In the genomic region with DNA sequence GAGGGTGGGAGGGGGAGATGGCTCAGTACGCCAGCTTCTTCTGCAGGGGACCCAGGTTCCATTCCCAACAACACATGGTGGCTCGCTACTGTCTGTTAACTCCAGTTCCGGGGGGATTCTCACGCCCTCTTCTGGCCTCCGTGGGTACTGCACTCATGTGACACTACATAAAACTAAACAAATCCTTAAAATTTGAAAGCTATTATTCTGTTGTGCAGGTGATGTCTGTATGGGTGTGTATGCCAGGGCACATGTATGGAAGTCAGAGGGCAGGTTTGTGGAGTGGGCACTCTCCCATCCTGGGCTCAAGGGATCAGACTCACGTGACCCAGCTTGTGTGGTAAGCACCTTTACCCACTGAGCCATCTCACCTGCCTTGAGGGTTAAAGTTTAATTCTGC, we compare ENCODE assay signal across 10 mouse cellular contexts. TPM values are rescaled to one million over a fixed set of nuclear protein-coding genes. Genes with fewer than 3 reads are reported as not detected.
DNase-seq lines count a peak whose midpoint lies in the region; ATAC-seq and TF ChIP-seq lines count a peak whose summit lies in the region.
"Had no signal": no experiment of that assay in that cellular context is flagged by ENCODE, and none has a peak within 500 bp of the region (broad histone marks: within the 10 kb centered on the region; RNA-seq: fewer than 3 reads in every experiment).

No protein-coding gene starts in this region.

- H3K4me1 ChIP-seq in intestine, postnatal 0 days (replicated peaks; ENCODE audit: control insufficient read depth, insufficient read depth, low read length) = no peaks in the 10 kb centered on the region
- no peaks in the 10 kb centered on the region for H3K4me1 ChIP-seq in intestine, embryonic 15.5 days (replicated peaks)
- peaks cover 12% of the 10 kb centered on the region for H3K4me1 ChIP-seq in E14TG2a.4 (replicated peaks; ENCODE audit: low read depth, low read length)
- H3K4me1 ChIP-seq in bone marrow macrophage, adult 2 months (ENCODE audit: control insufficient read depth, insufficient read depth, low read length) = no peaks in the 10 kb centered on the region
- H3K4me1 ChIP-seq: embryonic facial prominence, embryonic 12.5 days had no signal

- WGBS in intestine, postnatal 0 days = 35% methylated on average over 6 of the region's 6 CpGs
- WGBS in intestine, embryonic 15.5 days = 45% methylated on average over 6 of the region's 6 CpGs

- TF ChIP-seq CTCF in intestine, postnatal 0 days (IDR thresholded peaks at IDR 0.05; ENCODE audit: low read depth) = peak; percentile 58
- peak; percentile 79 for TF ChIP-seq CTCF in E14TG2a.4 (conservative IDR thresholded peaks at IDR 0.05; ENCODE audit: low read length)
- TF ChIP-seq CTCF in bone marrow macrophage, adult 2 months (IDR thresholded peaks at IDR 0.05; ENCODE audit: low read depth, low read length) = peak; percentile 46; the same call in 1 of the 2 replicates

- no peaks in the 10 kb centered on the region for H3K9me3 ChIP-seq in intestine, postnatal 0 days (ENCODE audit: control insufficient read depth)
- H3K9me3 ChIP-seq in intestine, embryonic 15.5 days = no peaks in the 10 kb centered on the region
- H3K9me3 ChIP-seq in E14TG2a.4 (ENCODE audit: low read length) = peaks cover 4% of the 10 kb centered on the region; the same call in 1 of the 2 replicates
- H3K9me3 ChIP-seq: embryonic facial prominence, embryonic 12.5 days; heart, embryonic 12.5 days had no signal

- no peaks in the 10 kb centered on the region for H3K36me3 ChIP-seq in intestine, postnatal 0 days (ENCODE audit: control insufficient read depth, insufficient read depth)
- H3K36me3 ChIP-seq in intestine, embryonic 15.5 days = no peaks in the 10 kb centered on the region
- H3K36me3 ChIP-seq in E14TG2a.4 (ENCODE audit: insufficient read depth, low read length) = no peaks in the 10 kb centered on the region
- H3K36me3 ChIP-seq: embryonic facial prominence, embryonic 12.5 days; heart, embryonic 12.5 days had no signal

- H3K4me3 ChIP-seq in intestine, postnatal 0 days (ENCODE audit: low read depth, low read length) = no peak overlapping the region
- no peak overlapping the region for H3K4me3 ChIP-seq in intestine, embryonic 15.5 days (replicated peaks)
- H3K4me3 ChIP-seq in E14TG2a.4 (replicated peaks; ENCODE audit: low read length) = peak overlapping the region; percentile 39; the same call in 1 of the 2 replicates
- no peak overlapping the region for H3K4me3 ChIP-seq in bone marrow macrophage, adult 2 months (ENCODE audit: insufficient read depth, low read length)
- H3K4me3 ChIP-seq: embryonic facial prominence, embryonic 12.5 days; heart, embryonic 12.5 days had no signal

- ATAC-seq in intestine, postnatal 0 days = no peak
- ATAC-seq in intestine, embryonic 15.5 days = no peak
- ATAC-seq in CD4-positive, CD25-positive, alpha-beta regulatory T cell, adult 4 months = no peak

- no peak for TF ChIP-seq POLR2A in bone marrow macrophage, adult 2 months (IDR thresholded peaks at IDR 0.05; ENCODE audit: borderline replicate concordance, low read depth, low read length)

- DNase-seq in kidney, postnatal 36 days = peak; percentile 72 to 82
- DNase-seq in adrenal gland, adult 18-20 months (ENCODE audit: low spot score in 2 of 2) = no peak
- DNase-seq in cerebellum, postnatal 4 days (ENCODE audit: low spot score in 2 of 2) = no peak

- no peak overlapping the region for H3K9ac ChIP-seq in intestine, postnatal 0 days (ENCODE audit: low read depth, low read length)
- H3K9ac ChIP-seq in intestine, embryonic 15.5 days = no peak overlapping the region
- H3K9ac ChIP-seq: embryonic facial prominence, embryonic 12.5 days; heart, embryonic 12.5 days had no signal

- no peaks in the 10 kb centered on the region for H3K27me3 ChIP-seq in intestine, postnatal 0 days (replicated peaks; ENCODE audit: control insufficient read depth, insufficient read depth, low read length)
- H3K27me3 ChIP-seq in intestine, embryonic 15.5 days (replicated peaks) = no peaks in the 10 kb centered on the region
- H3K27me3 ChIP-seq in E14TG2a.4 (ENCODE audit: insufficient read depth, low read length) = peaks cover 13% of the 10 kb centered on the region
- H3K27me3 ChIP-seq: embryonic facial prominence, embryonic 12.5 days; heart, embryonic 12.5 days had no signal

- H3K27ac ChIP-seq in intestine, postnatal 0 days (ENCODE audit: low read depth, low read length) = no peak overlapping the region
- no peak overlapping the region for H3K27ac ChIP-seq in intestine, embryonic 15.5 days
- H3K27ac ChIP-seq in bone marrow macrophage, adult 2 months (ENCODE audit: insufficient read depth, low read depth, low read length) = no peak overlapping the region
- H3K27ac ChIP-seq: embryonic facial prominence, embryonic 12.5 days had no signal

- H3K4me2 ChIP-seq in intestine, postnatal 0 days (replicated peaks; ENCODE audit: low read depth) = no peak overlapping the region
- H3K4me2 ChIP-seq in intestine, embryonic 15.5 days (replicated peaks) = no peak overlapping the region
- H3K4me2 ChIP-seq: embryonic facial prominence, embryonic 12.5 days; heart, embryonic 12.5 days had no signal

RNA-seq across cellular contexts. Expression of gene Cldn10, which starts 16.6 kb away (rescaled TPM):
- 1.5 and 1.7 TPM in 2 replicates for polyA plus RNA-seq in intestine, postnatal 0 days (2015; fragmentation: Nextera tagmentation; extraction: Ambion mirVana)
- polyA plus RNA-seq in intestine, embryonic 15.5 days (2015; fragmentation: Nextera tagmentation; extraction: Ambion mirVana) = 19.7 and 39.7 TPM in 2 replicates
- not detected in 2 replicates for polyA plus RNA-seq in bone marrow macrophage, adult 2 months (2012; ENCODE audit: insufficient read depth, insufficient read length, missing spikeins)
- 1 to 10 TPM; 1.3 to 1.5 TPM for total RNA-seq in adrenal gland, adult 18-20 months (2021)
- polyA plus RNA-seq in CD4-positive, CD25-positive, alpha-beta regulatory T cell, adult 4 months (2017; shearing (Covaris generic)) = 1 to 10 TPM; 2.6 to 2.7 TPM

Comparison
In these comparisons a context has a peak if more than half of its experiments do, and no peak if none do; other contexts are left out.
1. DNase-seq: peak in kidney, postnatal 36 days (2 of 2); none in adrenal gland, adult 18-20 months (0 of 2) and cerebellum, postnatal 4 days (0 of 2).
2. Peak in every context shown above with its lines, with median percentiles within 50 percentile points of each other: CTCF ChIP-seq.